Mouse (Mus musculus) embryonic fibroblast, embryonic 13.5 days (primary cell): ENCODE measurements around the gene Mmp11.
"Not testable (repeated sequence)": the region's sequence is repeated elsewhere in the genome, so short reads cannot be mapped to it uniquely, and the experiment has no call there.

Experiments
- CTCF ChIP-seq: IDR thresholded peaks from 2 replicates; pipeline ENCODE4 v1.5.1; 2011; ENCODE audit warnings: mild to moderate bottlenecking, control low read depth, low read length, moderate library complexity, borderline replicate concordance; ENCODE audit not compliant: insufficient read depth
- POLR2A ChIP-seq: IDR thresholded peaks from 2 replicates; pipeline ENCODE4 v1.6.1; 2011; ENCODE audit warnings: low read depth, mild to moderate bottlenecking, control low read depth, low read length, moderate library complexity

- not testable (repeated sequence) for TF ChIP-seq CTCF, POLR2A
Observed at GRCm38 (mm10) chr10:75887504-75887903, 48.8 kb downstream of the Mmp11 start.
